Mouse (Mus musculus): ENCODE results near the gene C1ql4.

Gene C1ql4

DNA sequence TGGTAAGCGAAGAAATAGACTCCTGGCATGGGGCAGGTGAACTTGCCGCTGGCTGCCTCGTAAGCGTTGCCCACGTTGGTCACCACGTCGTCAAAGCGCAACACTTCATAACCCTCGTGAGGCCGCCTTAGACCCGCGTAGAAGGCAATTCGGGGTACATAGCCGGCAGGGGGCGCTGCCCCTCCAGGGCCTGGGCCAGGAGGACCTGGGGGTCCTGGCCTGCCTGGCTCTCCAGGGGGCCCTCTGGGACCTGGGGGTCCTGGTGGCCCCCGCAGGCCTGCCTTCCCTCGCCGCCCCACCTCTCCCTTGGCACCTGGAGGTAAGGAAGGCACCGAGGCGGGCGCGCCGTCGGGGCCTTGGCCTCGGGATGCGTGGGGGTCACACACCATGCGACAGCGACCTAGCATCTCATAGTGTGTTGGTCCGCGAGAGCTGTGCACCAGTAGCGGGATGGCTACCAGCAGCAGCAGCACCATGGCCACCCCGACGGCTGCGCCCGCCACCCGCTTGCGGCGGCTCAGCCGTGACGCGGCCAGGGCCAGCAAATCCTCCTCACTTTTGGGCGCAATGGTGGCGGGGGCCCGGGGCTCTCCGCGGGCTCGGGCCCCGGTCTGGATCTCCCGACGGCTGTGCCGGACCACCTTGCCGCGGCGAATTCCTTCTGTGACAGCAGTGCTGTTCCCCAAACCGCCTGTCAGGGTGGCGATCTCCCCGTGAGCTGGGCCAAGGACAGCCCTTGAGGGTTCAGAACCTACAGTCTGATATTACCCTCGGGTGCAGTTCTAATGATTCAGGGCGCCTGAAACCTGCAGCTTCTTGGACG lies at the start of gene C1ql4:
Gene C1ql4 (minus strand): TSS at position 565 of the 823 bp plus-strand sequence.
- no peak for DNase-seq

- DNase-seq: no peak
These were observed 42.6 kb upstream of the C1ql4 start for GRCm38 (mm10) chr15:99129956-99130910.

- DNase-seq: no peak
These were observed 41.8 kb upstream of the C1ql4 start for GRCm38 (mm10) chr15:99129441-99129840.

GRCm38 (mm10) chr15:99127851-99128522 lies 40.4 kb upstream of the C1ql4 start:
- no peak for DNase-seq

DNA sequence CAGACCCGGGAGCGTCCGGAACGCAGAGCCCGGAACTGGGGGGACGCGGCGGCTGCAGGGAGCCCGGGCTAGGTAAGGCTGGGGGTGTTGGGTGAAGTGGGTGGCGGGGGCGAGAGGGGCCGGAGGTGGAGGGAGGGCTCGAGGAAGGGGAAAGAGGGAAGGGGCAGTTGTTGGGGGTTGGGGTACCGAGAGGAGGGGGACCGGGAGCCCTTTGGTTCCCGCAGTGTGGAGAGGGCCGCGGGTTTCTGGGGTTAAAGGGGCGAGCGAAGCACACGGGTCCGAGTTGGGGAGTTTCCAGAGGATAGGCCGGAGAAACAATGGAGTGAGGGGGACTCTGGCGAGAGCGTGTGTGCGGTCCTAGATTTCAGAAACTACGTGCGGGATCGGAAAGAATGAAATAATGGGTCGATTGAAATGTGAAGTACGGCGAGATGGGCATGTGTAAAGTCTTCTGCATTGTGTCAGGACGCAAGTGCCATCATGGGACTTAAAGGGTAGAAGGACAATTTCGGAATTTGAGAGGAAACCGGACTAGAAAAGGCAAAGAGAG lies 39.3 kb upstream of the C1ql4 start:
- no peak for DNase-seq

DNA sequence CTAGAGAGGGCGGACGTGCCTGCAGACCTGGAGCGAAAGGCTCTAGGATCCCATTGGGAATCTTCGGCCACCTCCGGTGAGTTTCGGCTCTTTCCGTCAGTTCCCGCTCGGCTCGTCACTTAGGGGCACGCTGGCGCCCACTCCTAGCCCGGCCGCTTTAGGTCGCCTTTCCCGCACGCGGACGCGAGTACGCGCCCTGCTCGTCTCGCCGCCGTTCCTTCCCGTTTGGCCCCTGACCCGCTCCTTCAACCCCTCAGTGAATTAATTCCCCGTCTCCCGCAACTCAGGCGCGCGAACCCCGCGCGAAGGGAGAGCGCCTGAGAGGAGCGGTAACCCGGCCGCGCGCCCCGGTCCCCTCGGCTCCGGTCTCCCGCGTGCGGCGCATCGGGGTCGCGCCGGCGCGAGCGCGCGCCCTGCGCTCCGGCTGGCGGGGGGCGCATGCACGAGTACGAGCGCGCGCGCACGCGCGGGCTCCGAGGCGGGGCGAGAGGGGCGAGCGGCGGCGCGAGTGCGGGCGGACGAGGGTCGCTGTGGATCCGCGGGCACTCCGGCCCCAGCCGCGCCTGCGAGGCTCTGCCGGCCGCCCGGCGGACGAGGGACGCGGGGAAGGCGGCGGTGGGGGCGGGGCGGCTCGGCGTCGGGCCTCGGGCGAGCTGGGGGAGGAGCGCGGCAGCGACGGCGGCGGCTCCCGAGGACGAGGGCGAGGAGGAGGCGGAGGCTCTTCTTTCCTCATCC lies 38.6 kb upstream of the C1ql4 start:
- DNase-seq: peak; percentile 94

GRCm38 (mm10) chr15:99125711-99126080 lies 38.1 kb upstream of the C1ql4 start, which contains the start of gene Spats2:
Gene Spats2, plus strand, starts transcription at chr15:99125916.
- DNase-seq: no peak

DNA sequence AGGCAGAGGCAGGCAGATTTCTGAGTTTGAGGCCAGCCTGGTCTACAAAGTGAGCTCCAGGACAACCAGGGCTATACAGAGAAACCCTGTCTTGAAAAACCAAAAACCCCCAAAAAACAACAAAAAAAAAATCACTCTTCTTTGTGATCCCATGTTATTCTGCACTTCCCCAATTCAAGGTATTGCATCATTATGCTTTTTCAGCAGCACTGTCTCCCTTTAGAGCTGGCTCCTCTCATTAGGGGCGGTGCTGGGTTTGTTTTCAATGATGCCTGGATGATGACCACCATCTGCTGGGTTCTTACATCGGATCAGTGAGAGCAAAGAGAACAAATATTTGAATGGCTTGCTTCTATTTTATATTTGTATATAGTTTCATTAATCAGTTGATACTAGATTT lies 35.0 kb upstream of the C1ql4 start:
- no peak for DNase-seq

GRCm38 (mm10) chr15:99120814-99121213 lies 33.2 kb upstream of the C1ql4 start:
- DNase-seq: no peak

GRCm38 (mm10) chr15:99116539-99116938 lies 28.9 kb upstream of the C1ql4 start:
- DNase-seq: peak; percentile 52

- DNase-seq: no peak
These were observed 27.4 kb upstream of the C1ql4 start for GRCm38 (mm10) chr15:99115065-99115423.

DNA sequence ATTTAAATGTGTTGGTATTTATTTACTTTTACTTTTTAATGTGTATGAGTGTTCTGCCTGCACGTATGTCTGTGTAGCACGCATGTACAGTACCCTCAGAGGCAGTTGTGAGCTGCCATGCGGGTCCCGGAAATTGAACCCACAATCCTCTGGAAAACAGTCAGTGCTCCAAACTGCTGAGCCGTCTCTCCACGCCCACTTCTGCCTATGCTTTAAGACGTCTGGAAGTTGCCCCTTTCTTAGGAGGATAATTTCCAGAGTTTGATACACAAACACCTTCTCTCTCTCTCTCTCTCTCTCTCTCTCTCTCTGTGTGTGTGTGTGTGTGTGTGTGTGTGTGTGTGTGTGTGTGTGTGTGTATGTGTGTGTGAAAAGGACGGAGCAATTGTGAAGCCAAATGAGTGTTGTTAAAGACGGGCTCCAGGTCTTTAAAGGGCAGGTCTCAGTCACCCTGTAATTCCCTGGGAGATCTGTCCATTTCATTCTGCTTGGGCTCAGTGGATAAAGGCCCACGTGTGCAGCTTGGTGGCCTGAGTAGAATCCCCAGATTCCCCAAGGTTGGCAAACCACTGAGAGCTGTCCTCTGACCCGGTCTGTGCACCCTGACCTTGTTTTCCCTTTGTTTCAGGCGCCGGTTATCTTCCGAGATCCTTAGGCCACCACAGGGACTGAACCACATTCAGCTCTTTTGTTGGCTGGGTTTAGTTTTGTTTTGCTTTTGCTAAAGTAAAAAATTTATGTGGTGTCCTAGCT lies 26.9 kb upstream of the C1ql4 start:
- no peak for DNase-seq

GRCm38 (mm10) chr15:99113396-99113975 lies 25.9 kb upstream of the C1ql4 start:
- no peak for DNase-seq

- DNase-seq: no peak
These were observed 25.3 kb upstream of the C1ql4 start for GRCm38 (mm10) chr15:99112843-99113395.

- no peak for DNase-seq
These were observed 24.2 kb upstream of the C1ql4 start for GRCm38 (mm10) chr15:99111809-99112208.

DNA sequence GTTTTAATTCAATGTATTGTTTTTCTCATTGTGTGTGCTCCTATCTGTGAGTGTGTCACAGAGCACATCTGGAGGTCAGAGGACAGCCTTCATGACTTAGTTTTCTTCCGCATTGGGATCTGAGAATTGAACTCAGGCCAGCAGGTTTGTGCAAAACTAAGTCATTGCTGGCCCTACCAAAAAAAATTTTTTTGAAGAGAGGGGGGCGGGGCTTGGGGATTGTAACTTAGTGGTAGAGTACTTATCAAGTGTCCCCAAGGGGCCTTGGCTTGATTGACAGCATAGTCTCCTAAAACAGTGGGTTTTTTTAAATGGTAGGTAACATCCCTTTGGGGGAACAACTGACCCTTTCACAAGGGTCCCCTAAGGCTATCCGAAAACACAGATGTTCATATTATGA lies 23.5 kb upstream of the C1ql4 start:
- no peak for DNase-seq

DNA sequence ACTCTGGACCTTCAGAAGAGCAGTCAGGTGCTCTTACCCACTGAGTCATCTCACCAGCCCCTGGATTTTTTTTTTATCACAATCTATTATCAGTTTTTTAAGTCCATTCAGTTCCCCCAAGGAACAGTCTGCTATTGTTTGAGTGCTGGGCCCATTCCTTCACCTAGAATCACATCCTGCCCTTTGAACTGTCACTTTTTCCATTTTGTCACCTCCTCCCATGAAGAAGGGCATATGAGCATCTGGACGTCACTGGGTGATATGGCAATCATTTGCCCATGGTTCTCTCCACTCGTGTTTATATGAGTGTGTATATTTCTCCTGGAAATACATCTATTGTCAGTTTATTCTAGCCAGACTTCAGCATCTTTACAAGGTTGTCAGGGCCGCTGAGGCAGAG lies 20.2 kb upstream of the C1ql4 start:
- no peak for DNase-seq

- no peak for DNase-seq
These were observed 17.6 kb upstream of the C1ql4 start for GRCm38 (mm10) chr15:99105238-99105637.

DNA sequence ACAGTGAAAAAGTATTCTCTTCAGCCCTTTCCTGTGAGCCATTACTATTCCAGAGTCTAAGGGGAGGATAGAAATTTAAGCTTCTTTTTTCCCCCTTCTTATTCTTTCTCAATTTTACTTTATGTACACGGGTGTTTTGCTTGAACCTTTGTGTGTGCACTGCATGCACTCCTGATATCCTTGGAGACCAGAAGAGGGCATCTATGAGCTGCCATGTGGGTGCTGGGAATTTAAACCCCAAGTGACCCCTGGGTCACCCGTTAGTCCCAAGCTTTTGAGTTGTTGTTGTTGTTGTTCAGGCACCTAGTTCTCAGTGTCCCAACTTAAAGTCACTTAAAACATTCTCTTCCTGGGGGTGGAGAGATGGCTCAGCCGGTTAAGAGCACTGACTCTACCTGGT lies 12.4 kb upstream of the C1ql4 start:
- DNase-seq: no peak

DNA sequence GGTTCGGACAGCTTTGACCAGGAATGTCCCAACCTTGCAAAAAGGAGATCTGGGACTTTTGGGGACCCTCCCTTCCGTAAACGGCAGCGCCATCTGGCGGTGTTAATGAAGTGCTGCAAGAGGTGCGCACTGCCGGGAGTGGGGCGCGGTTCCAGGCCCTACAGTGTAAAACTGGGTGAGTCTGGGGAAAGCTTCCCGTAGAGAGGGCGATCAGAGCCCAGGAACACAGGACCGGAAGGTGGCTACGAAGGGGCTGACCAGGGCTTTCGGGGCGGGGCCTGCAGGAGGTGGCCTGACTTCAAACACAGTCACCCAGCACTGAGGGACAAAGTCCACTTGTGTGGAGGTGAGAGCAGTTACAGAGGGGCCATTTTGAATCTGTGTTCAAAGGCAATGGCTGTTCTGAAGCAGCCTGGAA lies 11.5 kb upstream of the C1ql4 start:
- DNase-seq: peak; percentile 88

- DNase-seq: no peak
These were observed 10.9 kb upstream of the C1ql4 start for GRCm38 (mm10) chr15:99098493-99098861.
